Mouse (Mus musculus) mouse trophoblast stem cell (cell line): ENCODE results near the gene Eif4enif1.

Source experiments
- in situ Hi-C, 2 experiments: fragments of 300-500 bp; cut with MseI, MboI; formaldehyde crosslinking; loops; 2 replicates in 1 of 2; 3 replicates in 1 of 2; pipeline ENCODE4 v1.15.1; 2025

The Eif4enif1 gene

DNA sequence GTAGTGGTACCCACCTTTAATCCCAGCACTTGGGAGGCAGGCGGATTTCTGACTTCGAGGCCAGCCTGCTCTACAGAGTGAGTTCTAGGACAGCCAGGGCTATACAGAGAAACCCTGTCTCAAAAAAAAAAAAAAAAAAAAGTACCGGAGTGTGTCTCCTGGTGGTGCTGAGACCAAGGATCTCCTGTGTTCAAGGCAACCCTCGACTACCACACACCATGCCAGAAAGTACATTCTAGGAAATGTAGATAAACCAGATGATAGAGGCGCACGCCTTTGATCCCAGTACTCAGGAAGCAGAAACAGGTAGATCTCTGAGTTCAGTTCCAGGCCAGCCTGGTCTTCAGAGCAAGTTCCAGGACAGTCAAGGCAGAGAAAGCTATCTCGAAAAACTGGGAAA lies 64.9 kb downstream of the Eif4enif1 start:
- in situ Hi-C loops: no loop called here

DNA sequence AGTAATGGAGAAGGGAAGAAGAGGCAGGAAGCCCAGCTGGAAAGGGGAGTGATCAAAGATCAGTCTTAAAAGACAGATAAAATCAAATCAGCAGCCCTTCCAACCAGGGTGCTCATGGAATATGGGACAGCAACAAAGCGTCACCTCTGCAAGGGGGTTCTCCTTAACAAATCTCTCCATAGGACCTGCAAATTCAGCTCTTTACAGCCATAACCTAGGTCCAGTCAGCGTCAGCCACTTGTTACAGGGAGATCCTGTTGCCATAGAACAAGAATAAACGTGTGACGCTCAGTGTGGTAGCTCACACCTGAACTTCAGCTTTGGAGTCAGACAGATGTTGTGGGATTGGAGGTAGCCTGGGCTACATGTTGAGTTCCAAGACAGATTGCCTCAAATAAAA lies 67.0 kb downstream of the Eif4enif1 start:
- in situ Hi-C loops: no loop called here

DNA sequence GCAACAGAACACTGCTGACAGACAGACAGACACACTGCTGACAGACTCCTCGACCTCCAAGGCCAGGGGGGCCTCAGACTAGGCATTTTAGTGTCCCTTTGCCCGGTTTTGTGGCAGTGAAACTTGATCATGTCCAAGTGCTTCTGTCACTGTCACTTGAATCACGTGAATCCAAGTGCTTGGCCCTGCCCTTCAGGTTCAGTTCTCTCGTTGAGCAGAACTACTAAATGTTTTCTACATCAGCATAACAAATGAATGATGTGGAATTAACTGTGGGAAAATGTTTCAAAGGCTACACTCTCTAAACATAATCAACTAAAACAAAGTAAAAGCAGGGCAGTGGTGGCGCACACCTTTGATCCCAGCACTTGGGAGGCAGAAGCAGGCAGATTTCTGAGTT lies 76.2 kb downstream of the Eif4enif1 start:
- in situ Hi-C loops: no loop called here

DNA sequence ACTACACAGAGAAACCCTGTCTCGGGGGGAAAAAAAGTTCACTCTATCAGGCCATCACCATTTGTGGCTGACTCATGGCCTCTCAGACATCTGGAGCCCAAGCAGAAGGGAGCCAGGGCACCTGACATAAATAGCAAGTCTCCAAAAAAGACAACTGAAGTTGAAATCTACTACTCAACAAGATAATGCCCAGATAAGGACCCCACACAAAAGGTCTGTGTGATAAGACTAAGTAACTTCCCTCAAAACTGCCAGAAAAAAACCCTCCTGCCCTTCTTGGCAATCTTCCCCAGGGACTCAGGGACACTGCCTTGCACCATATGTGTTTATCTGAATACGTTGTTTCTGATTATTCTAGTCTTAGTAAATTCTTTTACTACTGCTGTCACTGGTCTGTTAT lies 77.5 kb downstream of the Eif4enif1 start:
- in situ Hi-C loops: no loop called here

DNA sequence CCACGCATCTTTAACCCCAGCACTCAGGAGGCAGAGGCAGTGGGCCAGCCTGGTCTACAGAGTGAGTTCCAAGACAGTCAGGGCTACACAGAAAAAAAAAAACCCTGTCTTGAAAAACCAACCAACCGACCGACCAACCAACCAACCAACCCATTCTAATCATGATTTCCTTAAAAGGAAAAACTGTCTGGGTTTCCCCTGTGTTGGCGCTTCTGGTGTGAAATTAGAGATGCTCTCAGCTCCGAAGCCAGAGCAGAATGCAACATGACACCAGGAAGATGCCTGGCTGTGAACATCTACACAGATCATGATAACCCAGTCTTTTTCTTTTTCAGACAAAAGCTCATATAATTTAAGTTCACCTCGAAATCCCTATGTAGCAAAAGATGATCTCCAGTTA lies 80.7 kb downstream of the Eif4enif1 start:
- in situ Hi-C loops: no loop called here

DNA sequence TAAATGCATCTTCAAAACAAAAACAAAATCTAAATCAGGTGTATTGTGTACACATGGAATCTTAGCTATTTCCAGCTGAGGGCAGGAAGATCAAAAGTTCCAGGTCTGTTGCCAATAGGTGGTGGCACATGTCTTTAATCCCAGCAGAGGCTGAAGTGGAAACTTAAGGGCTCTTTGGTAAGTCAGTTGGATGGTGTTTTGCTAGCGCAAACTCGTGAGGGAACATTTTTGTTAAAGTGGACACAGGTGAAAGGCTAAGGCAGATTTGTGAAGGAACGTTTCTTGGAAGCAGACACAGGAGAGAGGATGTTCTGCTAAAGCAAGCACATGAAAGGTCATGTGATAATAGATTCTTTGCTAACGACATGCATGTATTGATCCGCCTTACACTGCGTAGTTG lies 81.5 kb downstream of the Eif4enif1 start:
- in situ Hi-C loops: no loop called here

DNA sequence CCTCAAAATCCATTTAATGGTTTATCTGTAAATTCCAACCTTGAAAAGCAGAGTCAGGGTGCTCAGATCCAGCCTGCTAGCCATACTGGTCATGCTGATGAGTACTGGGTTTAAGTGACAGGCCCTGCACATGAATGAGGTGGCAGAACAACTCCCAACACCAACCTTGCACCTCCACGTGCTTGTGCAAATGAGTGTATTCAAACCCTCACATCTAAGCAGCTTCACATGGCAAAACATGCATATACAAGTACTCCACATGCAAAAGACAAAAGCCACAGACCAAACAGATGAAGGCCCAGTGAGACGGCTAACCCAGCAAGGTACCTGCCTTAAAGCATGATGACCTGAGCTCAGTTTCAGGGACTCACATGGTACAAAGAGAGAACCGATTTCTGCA lies 83.7 kb downstream of the Eif4enif1 start:
- in situ Hi-C loops: no loop called here

DNA sequence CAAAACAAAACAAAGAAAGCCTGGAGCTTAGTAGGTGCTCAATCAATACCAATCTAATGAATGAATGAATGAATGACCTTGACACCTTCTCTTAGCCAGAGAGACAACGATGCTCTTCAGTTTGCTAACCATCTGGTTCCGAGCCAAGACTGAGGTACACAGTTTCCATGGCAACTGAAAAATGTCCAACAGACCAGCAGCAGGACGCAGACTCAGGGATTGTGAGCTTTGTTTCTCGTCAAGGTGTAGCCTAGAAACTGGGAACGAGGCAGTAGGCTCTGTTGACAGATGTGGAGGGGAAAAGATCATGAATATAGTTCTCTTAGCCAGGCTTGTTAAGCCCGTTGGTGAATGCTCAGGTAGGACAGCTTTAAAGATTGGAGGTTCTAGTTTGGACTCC lies 84.9 kb downstream of the Eif4enif1 start:
- in situ Hi-C loops: no loop called here

DNA sequence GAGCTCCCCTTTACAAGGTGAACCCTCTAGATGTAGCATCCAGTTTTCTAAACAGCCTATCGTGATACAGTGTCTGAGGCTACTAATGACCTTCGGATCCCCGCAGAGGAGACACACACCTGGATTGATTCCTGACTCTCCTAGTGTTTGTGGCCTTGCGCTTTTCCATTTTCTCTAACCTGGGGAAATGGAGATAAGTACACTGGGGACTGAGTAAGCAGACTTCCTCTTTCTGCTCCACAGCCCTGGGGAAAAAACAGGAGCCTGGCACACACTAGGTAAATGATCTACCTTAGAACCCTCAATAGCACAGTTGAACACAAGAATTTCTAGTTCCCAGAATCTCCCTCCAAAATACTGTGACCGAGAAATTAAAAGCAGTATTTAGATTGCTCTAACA lies 85.7 kb downstream of the Eif4enif1 start:
- in situ Hi-C loops: no loop called here

DNA sequence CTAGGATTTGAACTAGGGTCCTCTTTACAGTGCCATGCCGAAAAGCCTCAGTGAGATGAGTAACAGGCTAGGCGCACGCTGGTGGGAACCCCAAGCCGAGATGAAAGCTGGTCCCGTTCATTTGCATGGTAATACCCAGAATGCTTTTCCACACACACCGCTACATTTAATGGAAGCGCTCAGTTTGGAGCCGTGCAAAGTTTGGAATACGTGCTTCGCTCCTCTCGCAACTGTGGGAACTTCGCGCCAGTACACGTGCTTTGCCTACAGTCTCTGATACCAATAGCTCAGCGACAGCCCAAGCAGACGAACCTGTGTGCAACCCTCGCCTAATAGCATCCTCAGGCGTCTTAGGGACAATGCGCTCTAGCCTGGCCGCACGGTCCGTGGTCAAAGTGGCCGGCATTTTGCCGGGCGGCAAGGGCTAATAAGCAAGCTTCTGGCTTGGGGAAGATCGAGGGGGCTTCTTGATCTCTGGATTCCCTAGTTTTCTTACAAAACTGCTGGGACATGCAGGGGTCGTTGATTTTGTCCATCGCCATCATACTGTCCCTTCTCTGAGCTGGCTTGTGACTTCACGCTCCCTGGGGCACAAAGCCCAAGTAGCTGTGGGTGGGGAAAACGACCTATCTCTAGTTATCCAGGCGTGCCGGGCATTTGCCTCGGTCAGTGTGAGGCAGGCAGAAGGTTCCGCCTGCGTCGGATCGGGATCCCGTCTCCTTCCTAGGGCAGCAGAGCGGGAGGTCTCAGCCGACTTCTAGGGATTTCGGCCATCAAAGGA lies 86.5 kb downstream of the Eif4enif1 start, which contains the start of gene Patz1:
Gene Patz1 (plus strand): TSS at position 354 of the 781 bp plus-strand sequence.
- in situ Hi-C loops: no loop called here

DNA sequence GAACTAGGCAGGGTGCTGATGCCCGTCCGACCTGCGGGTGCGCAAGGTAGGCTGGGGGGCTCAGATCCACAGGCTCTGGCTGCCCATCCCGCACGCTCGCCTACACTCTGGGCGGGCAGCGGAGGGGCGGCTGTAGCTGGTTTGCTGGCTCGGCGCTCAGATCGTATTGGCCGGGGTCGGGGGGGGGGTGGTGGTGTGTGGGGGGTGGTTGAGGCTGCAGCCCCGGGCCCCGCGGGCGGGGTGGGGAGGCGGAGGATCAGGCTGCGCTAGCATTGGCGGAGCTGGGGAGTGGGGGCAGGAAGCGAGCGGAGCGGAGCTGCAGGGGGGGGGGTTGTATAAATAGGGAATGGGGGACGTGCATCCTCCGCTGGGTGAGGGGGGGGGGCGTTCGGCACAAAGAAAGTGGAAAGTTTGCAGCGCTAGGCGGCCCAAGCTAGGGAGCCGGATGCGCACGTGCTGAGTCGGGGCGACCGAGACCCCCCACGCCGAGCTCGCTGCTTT lies 87.2 kb downstream of the Eif4enif1 start:
- in situ Hi-C loops: no loop called here

DNA sequence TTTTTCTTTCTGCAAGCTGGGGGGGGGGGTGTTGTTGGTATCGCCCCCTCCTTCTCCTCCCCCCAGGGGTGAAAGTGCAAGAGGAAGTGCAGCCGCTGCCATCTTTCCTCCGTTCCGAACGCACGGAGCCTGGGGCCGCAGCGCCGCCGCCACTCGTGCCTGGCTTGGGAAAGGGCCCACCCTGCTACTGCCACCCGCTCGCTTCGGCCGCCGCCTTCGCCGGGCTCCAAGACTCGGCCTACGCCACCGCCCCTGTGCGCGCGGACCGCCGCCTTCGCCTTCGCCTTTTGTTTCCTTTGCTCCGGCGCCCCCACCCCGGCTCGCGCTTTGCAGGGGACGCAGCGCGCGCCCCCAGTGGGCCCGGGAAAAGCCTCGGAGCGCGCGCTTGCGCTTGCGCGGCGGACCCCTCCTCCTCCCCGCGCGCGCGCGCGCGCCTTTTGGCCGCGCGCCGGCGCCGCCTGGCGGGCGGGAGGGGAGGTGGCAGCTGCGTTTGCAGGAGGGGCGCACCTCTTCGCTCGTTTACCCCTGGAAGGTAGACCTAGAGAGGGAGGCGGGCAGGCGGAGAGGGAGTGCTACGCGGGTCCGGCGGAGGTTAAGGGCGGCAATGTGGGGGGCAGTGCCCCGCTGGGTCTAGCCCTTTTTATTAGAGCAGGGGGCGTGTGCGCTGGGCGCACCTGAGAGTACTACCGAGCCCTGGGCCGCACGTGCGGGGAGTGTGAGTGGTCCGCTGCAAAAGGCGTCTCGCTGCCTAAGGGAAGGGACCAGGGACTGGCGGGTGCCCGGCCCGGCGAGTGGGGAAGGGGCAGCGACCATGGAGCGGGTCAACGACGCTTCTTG lies 87.8 kb downstream of the Eif4enif1 start:
- in situ Hi-C loops: no loop called here

DNA sequence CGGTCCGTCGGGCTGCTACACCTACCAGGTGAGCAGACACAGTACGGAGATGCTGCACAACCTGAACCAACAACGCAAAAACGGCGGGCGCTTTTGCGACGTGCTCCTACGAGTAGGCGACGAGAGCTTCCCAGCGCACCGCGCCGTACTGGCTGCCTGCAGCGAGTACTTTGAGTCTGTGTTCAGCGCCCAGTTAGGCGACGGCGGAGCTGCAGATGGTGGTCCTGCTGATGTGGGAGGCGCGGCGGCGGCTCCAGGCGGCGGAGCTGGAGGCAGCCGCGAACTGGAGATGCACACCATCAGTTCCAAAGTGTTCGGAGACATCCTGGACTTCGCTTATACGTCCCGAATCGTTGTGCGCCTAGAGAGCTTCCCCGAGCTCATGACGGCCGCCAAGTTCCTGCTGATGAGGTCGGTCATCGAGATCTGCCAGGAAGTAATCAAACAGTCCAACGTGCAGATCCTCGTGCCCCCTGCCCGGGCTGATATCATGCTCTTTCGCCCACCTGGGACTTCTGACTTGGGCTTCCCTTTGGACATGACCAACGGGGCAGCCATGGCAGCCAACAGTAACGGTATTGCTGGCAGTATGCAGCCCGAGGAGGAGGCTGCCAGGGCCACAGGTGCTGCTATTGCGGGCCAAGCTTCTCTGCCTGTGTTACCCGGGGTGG lies 88.6 kb downstream of the Eif4enif1 start:
- in situ Hi-C loops: no loop called here

DNA sequence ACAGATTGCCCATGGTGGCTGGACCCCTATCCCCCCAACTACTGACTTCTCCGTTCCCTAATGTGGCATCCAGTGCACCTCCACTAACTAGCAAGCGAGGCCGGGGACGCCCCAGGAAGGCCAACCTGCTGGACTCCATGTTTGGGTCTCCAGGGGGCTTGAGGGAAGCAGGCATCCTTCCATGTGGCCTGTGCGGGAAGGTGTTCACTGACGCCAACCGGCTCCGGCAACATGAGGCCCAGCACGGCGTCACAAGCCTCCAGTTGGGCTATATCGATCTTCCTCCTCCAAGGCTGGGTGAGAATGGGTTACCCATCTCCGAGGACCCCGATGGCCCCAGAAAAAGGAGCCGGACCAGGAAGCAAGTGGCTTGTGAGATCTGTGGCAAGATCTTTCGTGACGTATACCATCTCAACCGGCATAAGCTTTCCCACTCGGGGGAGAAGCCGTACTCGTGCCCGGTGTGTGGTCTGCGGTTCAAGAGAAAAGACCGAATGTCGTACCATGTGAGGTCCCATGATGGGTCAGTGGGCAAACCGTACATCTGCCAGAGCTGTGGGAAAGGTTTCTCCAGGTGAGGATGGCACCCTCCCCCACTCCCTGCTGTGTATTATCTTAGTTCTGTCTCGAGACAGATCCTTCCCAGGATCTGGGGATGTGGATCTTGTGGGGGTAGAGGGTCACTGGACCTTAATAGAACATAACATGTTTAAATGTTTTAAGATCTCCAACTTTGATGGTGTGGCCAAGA lies 89.3 kb downstream of the Eif4enif1 start:
- in situ Hi-C loops: no loop called here

DNA sequence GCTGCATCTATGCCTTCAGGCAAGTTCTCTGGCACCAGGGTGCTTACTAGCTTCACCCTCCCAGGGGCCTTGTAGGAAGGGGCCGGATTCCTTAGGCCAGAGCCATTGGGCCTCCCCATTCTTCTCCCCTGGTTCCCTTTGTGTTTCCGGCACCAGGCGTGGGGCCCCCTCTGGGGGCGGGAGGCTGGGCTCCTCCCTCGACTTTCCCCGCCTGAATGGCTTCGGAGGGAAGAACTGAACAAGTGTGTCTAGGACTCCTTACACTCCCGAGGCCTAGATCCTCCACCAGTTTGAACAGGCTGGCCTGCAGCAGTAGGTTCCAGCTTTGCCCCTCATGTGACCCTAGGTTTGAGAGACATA lies 89.8 kb downstream of the Eif4enif1 start:
- in situ Hi-C loops: no loop called here

DNA sequence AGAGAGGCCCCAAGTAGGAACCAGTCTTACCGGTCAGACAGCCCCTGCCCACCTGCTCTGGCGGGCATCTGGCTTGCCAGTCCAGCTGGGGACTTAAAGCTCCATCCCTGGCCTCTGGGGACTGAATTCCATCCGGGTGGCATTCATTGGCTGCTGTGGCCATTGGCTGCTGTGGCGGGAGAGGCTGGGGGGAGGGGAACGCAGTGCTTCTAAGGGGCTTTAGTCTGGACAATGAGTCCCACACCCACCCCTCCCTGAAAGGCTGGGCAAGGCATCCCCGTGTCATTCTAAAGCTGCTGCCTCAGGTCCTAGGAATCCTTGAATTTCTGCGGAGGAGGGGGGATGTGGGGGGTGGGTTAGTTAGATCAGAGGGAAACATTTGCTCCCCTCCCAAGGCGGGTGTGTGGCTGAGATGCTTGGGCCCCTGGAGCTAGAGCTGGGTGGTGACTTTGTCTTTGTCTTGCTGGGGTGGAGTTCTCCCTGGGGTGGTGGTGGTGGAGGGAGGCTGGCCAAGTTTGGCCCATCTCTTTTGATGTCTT lies 90.6 kb downstream of the Eif4enif1 start:
- in situ Hi-C loops: no loop called here

DNA sequence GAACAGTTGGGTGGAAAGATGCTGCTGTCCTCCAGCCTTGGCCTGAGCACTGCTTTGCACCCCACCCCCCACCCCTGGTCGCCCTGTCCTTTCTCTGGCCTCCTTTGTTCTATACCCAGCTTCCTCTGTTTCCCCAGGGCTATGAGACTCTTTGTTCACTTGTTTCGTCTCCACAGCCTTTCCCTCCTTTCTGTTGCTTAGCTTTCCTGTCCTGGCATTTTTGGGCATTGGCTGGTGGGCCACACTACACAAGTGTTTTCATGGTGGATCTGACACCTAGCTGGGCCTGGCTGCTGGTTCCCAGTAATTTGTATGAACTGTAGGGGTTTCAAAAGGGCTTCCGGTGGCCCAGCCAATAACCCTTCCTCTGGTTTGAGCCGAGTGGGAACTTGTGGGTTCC lies 91.2 kb downstream of the Eif4enif1 start:
- in situ Hi-C loops: no loop called here
